Mouse (Mus musculus): ENCODE results near the gene AC124108.1. TPM values are rescaled to one million over a fixed set of nuclear protein-coding genes. Genes with fewer than 3 reads are reported as not detected.
A peak's percentile ranks its signal among the peaks of the same experiment; 100 is the strongest.

The AC124108.1 gene
- polyA plus RNA-seq, 1 experiment from 2014 or later = 0.43 TPM

DNA sequence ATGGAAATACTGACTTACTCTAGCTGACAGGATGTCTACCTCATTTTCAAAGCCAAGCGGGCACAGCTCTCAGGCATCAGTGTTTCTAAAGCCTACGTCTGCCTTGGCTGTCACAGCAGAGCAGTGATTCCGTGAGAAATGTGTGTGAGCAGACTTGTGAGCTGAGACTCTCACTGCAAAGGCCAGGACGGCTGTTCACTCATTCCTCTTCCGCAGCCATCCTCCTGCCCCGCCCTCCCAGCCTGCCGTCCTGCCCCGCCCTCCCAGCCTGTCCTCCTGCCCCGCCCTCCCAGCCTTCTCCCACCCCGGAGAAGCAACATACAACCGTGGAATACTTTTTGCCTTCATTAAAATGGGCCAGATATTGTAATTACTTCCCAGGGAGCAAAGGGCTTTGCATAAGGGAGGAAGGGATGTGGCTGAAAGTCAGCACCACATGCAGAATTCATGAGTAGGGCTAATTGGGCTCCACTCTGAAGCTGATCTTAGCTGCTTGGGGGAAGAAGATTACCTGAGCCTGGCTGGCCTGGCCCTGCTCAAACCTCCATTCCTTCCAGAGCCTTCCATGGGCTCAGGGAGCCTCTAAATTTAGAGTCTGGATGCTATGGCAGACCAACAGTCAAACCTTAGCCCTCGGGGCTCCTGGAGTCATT lies 23.0 kb upstream of the AC124108.1 start:
- H3K4me1 ChIP-seq = peaks cover 7% of the 10 kb centered on the region; the same call in 1 of the 2 replicates
- no peaks in the 10 kb centered on the region for H3K9me3 ChIP-seq
- peak overlapping the region; percentile 44 for H3K4me2 ChIP-seq (replicated peaks)
- H3K27ac ChIP-seq = 0 out of 2 replicates have a peak overlapping the region, but pooled peaks have one; percentile 1
- peaks cover 14% of the 10 kb centered on the region; the same call in 1 of the 2 replicates for H3K27me3 ChIP-seq
- H3K4me3 ChIP-seq = peak overlapping the region; percentile 17; the same call in 1 of the 2 replicates
- no peak overlapping the region; the same call in 1 of the 2 replicates for H3K9ac ChIP-seq
- ATAC-seq (ENCODE audit: insufficient number of reproducible peaks, insufficient read depth, low FRiP score, low TSS enrichment) = no peak
- H3K36me3 ChIP-seq = no peaks in the 10 kb centered on the region
- 7% methylated on average over 12 of the region's 12 CpGs for WGBS

DNA sequence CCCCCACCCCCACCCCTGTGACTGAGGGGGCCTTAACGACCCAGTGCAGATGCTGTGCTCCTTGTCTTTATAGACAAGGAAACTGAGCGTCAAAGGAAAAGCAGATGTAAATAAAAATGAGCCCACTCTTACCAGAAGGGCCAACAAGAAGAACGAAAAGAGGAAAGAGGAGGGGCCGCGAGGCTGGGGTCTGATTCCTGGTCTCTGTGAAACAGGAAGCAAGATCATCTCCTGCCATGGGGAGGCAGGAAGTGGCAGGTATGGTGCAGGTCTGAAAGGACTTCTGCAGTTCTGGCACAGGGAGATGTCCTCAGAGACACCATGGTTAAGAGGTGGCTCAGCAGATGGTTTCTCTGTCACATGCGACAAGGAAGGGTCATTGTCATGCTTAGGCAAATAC lies 20.6 kb upstream of the AC124108.1 start:
- H3K9me3 ChIP-seq = no peaks in the 10 kb centered on the region
- H3K4me2 ChIP-seq (replicated peaks) = no peak overlapping the region
- no peaks in the 10 kb centered on the region for H3K36me3 ChIP-seq
- no peak overlapping the region for H3K9ac ChIP-seq
- ATAC-seq (ENCODE audit: insufficient number of reproducible peaks, insufficient read depth, low FRiP score, low TSS enrichment) = no peak
- H3K4me1 ChIP-seq = peaks cover 7% of the 10 kb centered on the region; the same call in 1 of the 2 replicates
- H3K27me3 ChIP-seq = peaks cover 10% of the 10 kb centered on the region; the same call in 1 of the 2 replicates
- H3K27ac ChIP-seq = no peak overlapping the region
- H3K4me3 ChIP-seq = no peak overlapping the region
- 54% methylated on average over 6 of the region's 6 CpGs for WGBS

DNA sequence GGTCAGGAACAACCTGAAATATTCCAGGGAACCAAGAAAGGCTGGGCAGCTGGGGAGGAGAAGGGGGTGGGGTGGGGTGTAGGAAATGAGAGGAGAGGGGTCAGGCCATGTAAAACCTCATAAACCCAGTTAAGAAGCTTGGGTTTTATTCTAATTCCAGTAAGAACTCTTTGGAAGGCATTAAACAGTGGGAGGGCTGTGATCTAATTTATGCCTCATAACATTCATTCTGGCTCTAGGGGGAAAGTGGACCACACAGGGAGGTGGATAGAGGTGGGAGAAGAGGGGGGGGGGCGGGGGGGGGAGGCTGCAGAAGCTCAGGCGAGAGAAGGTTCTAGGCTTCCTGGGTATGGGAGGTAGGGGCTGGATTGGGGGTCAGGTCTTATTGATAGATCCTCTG lies 19.6 kb upstream of the AC124108.1 start:
- no peak overlapping the region for H3K4me3 ChIP-seq
- peaks cover 10% of the 10 kb centered on the region; the same call in 1 of the 2 replicates for H3K27me3 ChIP-seq
- WGBS = 27% methylated on average over 2 of the region's 2 CpGs
- ATAC-seq (ENCODE audit: insufficient number of reproducible peaks, insufficient read depth, low FRiP score, low TSS enrichment) = no peak
- no peak overlapping the region for H3K9ac ChIP-seq
- H3K27ac ChIP-seq = no peak overlapping the region
- H3K9me3 ChIP-seq = no peaks in the 10 kb centered on the region
- no peak overlapping the region for H3K4me2 ChIP-seq (replicated peaks)
- H3K4me1 ChIP-seq = peaks cover 7% of the 10 kb centered on the region; the same call in 1 of the 2 replicates
- no peaks in the 10 kb centered on the region for H3K36me3 ChIP-seq

DNA sequence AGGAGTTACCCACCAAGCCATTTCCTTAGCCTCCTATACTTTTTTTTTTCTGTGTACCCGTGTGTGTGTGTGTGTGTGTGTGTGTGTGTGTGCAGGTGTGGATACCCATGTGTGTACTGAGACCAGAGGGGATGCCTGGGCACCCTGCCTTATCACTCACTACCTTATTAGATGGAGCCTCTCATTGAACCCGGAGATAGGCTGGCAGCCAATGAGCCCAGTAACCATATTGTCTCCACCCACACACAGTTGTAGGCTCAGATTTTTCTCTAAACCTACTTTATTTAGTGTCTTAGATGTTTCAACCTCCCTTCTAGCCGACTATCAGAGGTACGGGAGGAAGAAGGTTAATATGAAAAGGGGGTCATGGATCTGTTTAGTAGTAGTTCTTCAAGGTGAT lies 5.0 kb upstream of the AC124108.1 start:
- 84% methylated on average over 4 of the region's 4 CpGs for WGBS

DNA sequence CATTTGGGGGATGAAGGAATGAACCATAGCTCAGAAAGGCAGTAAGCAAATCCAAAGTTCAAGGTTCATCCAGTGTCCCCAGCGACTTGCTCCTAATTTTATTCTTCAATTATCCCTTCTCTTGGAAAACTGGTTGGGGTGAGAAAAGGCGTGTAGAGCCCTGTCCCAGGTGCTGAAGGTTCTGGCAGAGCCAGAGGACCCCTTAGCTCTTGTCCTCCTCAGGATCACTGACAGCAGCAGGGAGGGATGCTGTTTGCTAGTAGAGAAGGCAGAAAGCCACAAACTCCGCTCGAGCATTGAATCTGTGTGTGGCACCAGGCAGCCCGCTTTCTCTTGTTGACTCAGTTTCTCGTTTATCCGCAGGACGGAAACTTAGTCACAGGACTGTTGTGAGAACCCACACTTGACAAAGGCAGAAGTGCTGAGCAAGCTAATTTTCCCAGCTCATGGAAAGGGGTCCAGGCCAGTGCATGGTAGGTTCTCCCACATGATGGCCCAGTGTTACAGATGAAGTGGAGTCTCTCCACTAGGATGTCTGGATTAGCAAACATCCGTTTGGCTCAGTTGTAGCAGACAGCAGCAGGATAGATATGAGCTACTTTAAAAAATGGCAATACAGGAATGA lies 2.7 kb upstream of the AC124108.1 start:
- Histone ChIP-seq H3K9ac (no peak overlapping the region), H3K4me3 (no peak overlapping the region), H3K9me3 (no peaks in the 10 kb centered on the region), H3K27ac (no peak overlapping the region), H3K4me2 (replicated peaks) (no peak overlapping the region), H3K36me3 (no peaks in the 10 kb centered on the region), H3K4me1 (peaks cover 22% of the 10 kb centered on the region), H3K27me3 (peaks cover 59% of the 10 kb centered on the region)
- 32% methylated on average over 9 of the region's 9 CpGs for WGBS
- ATAC-seq (ENCODE audit: insufficient number of reproducible peaks, insufficient read depth, low FRiP score, low TSS enrichment) = no peak

More for the DNA sequence above, 5.0 kb upstream of the AC124108.1 start:
- no peak for ATAC-seq (ENCODE audit: insufficient number of reproducible peaks, insufficient read depth, low FRiP score, low TSS enrichment)
- Histone ChIP-seq H3K9ac (no peak overlapping the region), H3K27ac (no peak overlapping the region), H3K4me1 (peaks cover 9% of the 10 kb centered on the region), H3K4me2 (replicated peaks) (no peak overlapping the region), H3K36me3 (no peaks in the 10 kb centered on the region), H3K27me3 (peaks cover 41% of the 10 kb centered on the region), H3K9me3 (no peaks in the 10 kb centered on the region), H3K4me3 (no peak overlapping the region)

DNA sequence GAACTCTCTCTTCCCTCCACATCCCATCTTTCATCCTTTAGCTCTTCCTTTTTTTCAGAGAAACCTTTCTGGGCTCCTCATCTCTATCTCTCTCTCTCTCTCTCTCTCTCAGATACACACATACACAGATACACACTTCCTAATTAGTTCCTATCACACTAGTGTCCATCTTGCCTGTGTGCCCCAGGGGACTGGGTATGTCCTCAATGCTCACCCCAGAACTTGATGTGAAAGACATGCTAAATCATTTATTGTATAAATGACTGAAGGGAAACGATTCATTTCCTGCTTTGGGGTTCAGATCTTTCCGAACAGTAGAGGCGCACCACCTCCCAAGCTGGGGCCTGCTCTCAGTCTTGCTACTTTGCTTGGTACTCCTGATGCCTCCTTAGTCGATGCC lies 2.0 kb upstream of the AC124108.1 start:
- no peak overlapping the region for H3K9ac ChIP-seq
- no peak overlapping the region for H3K4me2 ChIP-seq (replicated peaks)
- 37% methylated on average over 4 of the region's 4 CpGs for WGBS
- peaks cover 22% of the 10 kb centered on the region for H3K4me1 ChIP-seq
- H3K27ac ChIP-seq = no peak overlapping the region
- no peaks in the 10 kb centered on the region for H3K36me3 ChIP-seq
- no peaks in the 10 kb centered on the region for H3K9me3 ChIP-seq
- no peak overlapping the region for H3K4me3 ChIP-seq
- peaks cover 65% of the 10 kb centered on the region for H3K27me3 ChIP-seq
- no peak for ATAC-seq (ENCODE audit: insufficient number of reproducible peaks, insufficient read depth, low FRiP score, low TSS enrichment)

- no peaks in the 10 kb centered on the region for H3K36me3 ChIP-seq
- peak overlapping the region; percentile 67 for H3K27ac ChIP-seq
- WGBS = under 1% methylated on average over 50 of the region's 50 CpGs
- H3K9ac ChIP-seq = peak overlapping the region; percentile 63
- H3K9me3 ChIP-seq = no peaks in the 10 kb centered on the region
- H3K27me3 ChIP-seq = peaks cover 71% of the 10 kb centered on the region
- H3K4me3 ChIP-seq = peak overlapping the region; percentile 58
- peak overlapping the region; percentile 92 for H3K4me2 ChIP-seq (replicated peaks)
- peaks cover 23% of the 10 kb centered on the region for H3K4me1 ChIP-seq
- peak; percentile 39; the same call in 1 of the 2 replicates for ATAC-seq (ENCODE audit: insufficient number of reproducible peaks, insufficient read depth, low FRiP score, low TSS enrichment)
Observed at GRCm38 (mm10) chr1:132190040-132190513, 1.2 kb upstream of the AC124108.1 start.

DNA sequence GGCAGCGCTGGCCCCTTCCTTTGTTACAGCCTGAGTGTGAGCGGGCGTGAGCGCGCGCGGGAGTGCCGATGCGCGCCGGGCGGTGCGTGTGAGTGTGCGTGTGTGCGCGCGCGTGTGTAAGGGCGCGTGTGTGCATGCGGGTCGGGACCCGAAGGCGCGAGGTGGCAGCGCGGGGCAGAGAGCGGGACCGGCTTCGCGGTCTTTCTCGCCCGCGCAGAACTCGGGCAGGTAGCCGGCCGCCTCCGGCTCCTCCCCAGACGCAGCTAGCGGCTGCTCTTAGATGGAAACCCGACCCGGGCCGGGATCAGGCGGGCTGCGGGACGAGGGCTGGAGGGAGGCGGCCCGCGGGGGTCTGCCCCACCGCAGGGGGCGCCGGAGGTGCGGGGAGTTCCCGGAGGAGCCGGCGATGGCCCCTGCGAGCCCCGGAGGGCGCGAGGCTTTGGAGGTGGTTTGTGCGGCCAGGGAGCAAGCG lies 600 bp upstream of the AC124108.1 start:
- peak overlapping the region; percentile 92 for H3K4me2 ChIP-seq (replicated peaks)
- peaks cover 76% of the 10 kb centered on the region for H3K27me3 ChIP-seq
- peaks cover 29% of the 10 kb centered on the region for H3K4me1 ChIP-seq
- H3K27ac ChIP-seq = peak overlapping the region; percentile 67
- H3K9me3 ChIP-seq = no peaks in the 10 kb centered on the region
- H3K9ac ChIP-seq = peak overlapping the region; percentile 63
- ATAC-seq (ENCODE audit: insufficient number of reproducible peaks, insufficient read depth, low FRiP score, low TSS enrichment) = no peak
- under 1% methylated on average over 61 of the region's 62 CpGs for WGBS
- peak overlapping the region; percentile 58 for H3K4me3 ChIP-seq
- no peaks in the 10 kb centered on the region for H3K36me3 ChIP-seq

- H3K27me3 ChIP-seq = peaks cover 76% of the 10 kb centered on the region
- ATAC-seq (ENCODE audit: insufficient number of reproducible peaks, insufficient read depth, low FRiP score, low TSS enrichment) = no peak
Observed at GRCm38 (mm10) chr1:132191786-132192680, 776 bp downstream of the AC124108.1 start.

GRCm38 (mm10) chr1:132193806-132194205 lies 2.5 kb downstream of the AC124108.1 start:
- peaks cover 37% of the 10 kb centered on the region for H3K4me1 ChIP-seq
- 72% methylated on average over 3 of the region's 3 CpGs for WGBS
- no peak for ATAC-seq (ENCODE audit: insufficient number of reproducible peaks, insufficient read depth, low FRiP score, low TSS enrichment)
- peaks cover 80% of the 10 kb centered on the region for H3K27me3 ChIP-seq
- H3K36me3 ChIP-seq = no peaks in the 10 kb centered on the region
- no peak overlapping the region for H3K4me3 ChIP-seq
- H3K9me3 ChIP-seq = no peaks in the 10 kb centered on the region
- H3K4me2 ChIP-seq (replicated peaks) = no peak overlapping the region
- no peak overlapping the region for H3K9ac ChIP-seq
- no peak overlapping the region for H3K27ac ChIP-seq

More at GRCm38 (mm10) chr1:132191786-132192680, 776 bp downstream of the AC124108.1 start:
- H3K4me3 ChIP-seq = peak overlapping the region; percentile 58
- H3K9me3 ChIP-seq = no peaks in the 10 kb centered on the region
- H3K27ac ChIP-seq = peak overlapping the region; percentile 60
- peak overlapping the region; percentile 63 for H3K9ac ChIP-seq
- 4% methylated on average over 16 of the region's 16 CpGs for WGBS
- H3K4me1 ChIP-seq = peaks cover 37% of the 10 kb centered on the region
- H3K36me3 ChIP-seq = no peaks in the 10 kb centered on the region
- peak overlapping the region; percentile 92 for H3K4me2 ChIP-seq (replicated peaks)

- Histone ChIP-seq H3K9me3 (no peaks in the 10 kb centered on the region), H3K9ac (no peak overlapping the region), H3K27me3 (peaks cover 80% of the 10 kb centered on the region), H3K4me3 (no peak overlapping the region), H3K4me1 (peaks cover 38% of the 10 kb centered on the region), H3K4me2 (replicated peaks) (no peak overlapping the region), H3K27ac (no peak overlapping the region), H3K36me3 (no peaks in the 10 kb centered on the region)
- WGBS = 37% methylated on average over 3 of the region's 3 CpGs
- ATAC-seq (ENCODE audit: insufficient number of reproducible peaks, insufficient read depth, low FRiP score, low TSS enrichment) = no peak
Observed at GRCm38 (mm10) chr1:132194624-132195023, 3.4 kb downstream of the AC124108.1 start.

Measured in embryonic facial prominence, embryonic 12.5 days (tissue).